Mouse (Mus musculus) midbrain, embryonic 16.5 days (tissue): Measurements from ENCODE around the gene Otx1. TPM values are rescaled to one million over a fixed set of nuclear protein-coding genes. Genes with fewer than 3 reads are reported as not detected.

Experiments used
- ATAC-seq: fragments of 200-750 bp; cut with Nextera tagmentation; 2 replicates; pipeline ENCODE4 v1.8.0; 2017; ENCODE audit warnings: moderate TSS enrichment
- H3K27ac ChIP-seq: fragments of 300-500 bp; sonication (generic); 2 replicates; pipeline ENCODE4 v1.5.1; 2014; ENCODE audit warnings: mild to moderate bottlenecking, low read length, mixed read lengths
- H3K27me3 ChIP-seq: fragments of 300-500 bp; sonication (generic); 2 replicates; pipeline ENCODE4 v1.6.1; 2014; ENCODE audit warnings: low read depth, low read length, mixed read lengths; ENCODE audit not compliant: control insufficient read depth, insufficient read depth
- H3K36me3 ChIP-seq: fragments of 300-500 bp; sonication (generic); 2 replicates; pipeline ENCODE4 v1.6.1; 2014; ENCODE audit warnings: mild to moderate bottlenecking, low read length, moderate library complexity, mixed read lengths; ENCODE audit not compliant: control insufficient read depth, insufficient read depth
- H3K4me1 ChIP-seq: fragments of 300-500 bp; sonication (generic); 2 replicates; pipeline ENCODE4 v1.6.1; 2014; ENCODE audit warnings: mild to moderate bottlenecking, low read length, mixed read lengths; ENCODE audit not compliant: control insufficient read depth, insufficient read depth
- H3K4me2 ChIP-seq: fragments of 300-500 bp; sonication (generic); 2 replicates; pipeline ENCODE4 v1.6.1; 2014; ENCODE audit warnings: mild to moderate bottlenecking, low read length, mixed read lengths
- H3K4me3 ChIP-seq: fragments of 300-500 bp; sonication (generic); 2 replicates; pipeline ENCODE4 v1.5.1; 2014; ENCODE audit warnings: low read depth, mild to moderate bottlenecking, low read length, moderate library complexity, mixed read lengths
- H3K9ac ChIP-seq: fragments of 300-500 bp; sonication (generic); 2 replicates; pipeline ENCODE4 v1.6.1; 2014; ENCODE audit warnings: low read depth, low read length, mixed read lengths
- H3K9me3 ChIP-seq: fragments of 300-500 bp; sonication (generic); replicated peaks from 2 replicates; pipeline ENCODE4 v1.6.1; 2014; ENCODE audit warnings: mild to moderate bottlenecking, low read length, mixed read lengths; ENCODE audit not compliant: control insufficient read depth, poor library complexity, severe bottlenecking
- WGBS: fragments of 180-500 bp; shearing (Covaris S2); extraction: QIAGEN DNeasy Blood & Tissue Kit; methylation state at CpG from one replicate; pipeline ENCODE4 v1.1.7; 2014; 5-methylcytosine and 5-hydroxymethylcytosine counted together
- polyA plus RNA-seq: library from polyadenylated mRNA; unstranded; fragments of >200 nt; fragmentation: Nextera tagmentation; extraction: Ambion mirVana; gene quantifications from 2 replicates; pipeline ENCODE4 v1.2.1, GENCODE M21; 2015

Gene Otx1
- polyA plus RNA-seq, 1 experiment from 2014 or later: 9.8 TPM

GRCm38 (mm10) chr11:22002062-22002782 is 475 bp downstream of the Otx1 start:
- Histone ChIP-seq H3K27ac (peak overlapping the region; percentile 84), H3K4me2 (peak overlapping the region; percentile 63), H3K27me3 (peaks cover 44% of the 10 kb centered on the region), H3K4me1 (peaks cover 9% of the 10 kb centered on the region), H3K4me3 (peak overlapping the region; percentile 49), H3K36me3 (0 out of 2 replicates have a peak, but pooled peaks cover 2% of the 10 kb centered on the region), H3K9me3 (no peaks in the 10 kb centered on the region), H3K9ac (peak overlapping the region; percentile 63)
- ATAC-seq: no peak
- WGBS: under 1% methylated on average over 34 of the region's 34 CpGs

- peaks cover 14% of the 10 kb centered on the region for H3K4me1 ChIP-seq
- under 1% methylated on average over 45 of the region's 59 CpGs for WGBS
- H3K36me3 ChIP-seq: 0 out of 2 replicates have a peak, but pooled peaks cover 2% of the 10 kb centered on the region
- H3K4me2 ChIP-seq: peak overlapping the region; percentile 63
- peak overlapping the region; percentile 63 for H3K9ac ChIP-seq
- H3K9me3 ChIP-seq: no peaks in the 10 kb centered on the region
- peak overlapping the region; percentile 84 for H3K27ac ChIP-seq
- H3K27me3 ChIP-seq: peaks cover 36% of the 10 kb centered on the region
- H3K4me3 ChIP-seq: peak overlapping the region; percentile 49
- peak; percentile 84 for ATAC-seq
Measured at GRCm38 (mm10) chr11:22001321-22002061, 1.2 kb downstream of the Otx1 start.

- H3K4me3 ChIP-seq: peak overlapping the region; percentile 49
- no peaks in the 10 kb centered on the region for H3K9me3 ChIP-seq
- H3K9ac ChIP-seq: peak overlapping the region; percentile 43
- peak overlapping the region; percentile 63 for H3K4me2 ChIP-seq
- H3K27ac ChIP-seq: peak overlapping the region; percentile 58
- H3K36me3 ChIP-seq: 0 out of 2 replicates have a peak, but pooled peaks cover 2% of the 10 kb centered on the region
- H3K4me1 ChIP-seq: peaks cover 17% of the 10 kb centered on the region
- peaks cover 28% of the 10 kb centered on the region for H3K27me3 ChIP-seq
- ATAC-seq: no peak
- WGBS: 5% methylated on average over 47 of the region's 48 CpGs
Measured at GRCm38 (mm10) chr11:22000316-22001076, 2.2 kb downstream of the Otx1 start.

- peaks cover 22% of the 10 kb centered on the region for H3K27me3 ChIP-seq
- H3K27ac ChIP-seq: peak overlapping the region; percentile 38; the same call in 1 of the 2 replicates
- peak overlapping the region; percentile 43 for H3K9ac ChIP-seq
- no peaks in the 10 kb centered on the region for H3K9me3 ChIP-seq
- H3K36me3 ChIP-seq: no peaks in the 10 kb centered on the region
- 11% methylated on average over 31 of the region's 31 CpGs for WGBS
- ATAC-seq: no peak
- H3K4me3 ChIP-seq: peak overlapping the region; percentile 49
- peak overlapping the region; percentile 63 for H3K4me2 ChIP-seq
- H3K4me1 ChIP-seq: peaks cover 17% of the 10 kb centered on the region
Measured at GRCm38 (mm10) chr11:21999396-22000315, 3.0 kb downstream of the Otx1 start.

- no peaks in the 10 kb centered on the region for H3K36me3 ChIP-seq
- peak overlapping the region; percentile 49 for H3K4me3 ChIP-seq
- WGBS: 13% methylated on average over 32 of the region's 32 CpGs
- ATAC-seq: no peak
- peaks cover 17% of the 10 kb centered on the region for H3K4me1 ChIP-seq
- peak overlapping the region; percentile 53 for H3K27ac ChIP-seq
- peaks cover 16% of the 10 kb centered on the region for H3K27me3 ChIP-seq
- H3K9ac ChIP-seq: no peak overlapping the region
- peak overlapping the region; percentile 63 for H3K4me2 ChIP-seq
- no peaks in the 10 kb centered on the region for H3K9me3 ChIP-seq
Measured at GRCm38 (mm10) chr11:21998141-21999047, 4.3 kb downstream of the Otx1 start.

GRCm38 (mm10) chr11:21997561-21998140 is 5.0 kb downstream of the Otx1 start:
- Histone ChIP-seq H3K4me1 (peaks cover 21% of the 10 kb centered on the region), H3K36me3 (no peaks in the 10 kb centered on the region), H3K9me3 (no peaks in the 10 kb centered on the region), H3K27me3 (peaks cover 18% of the 10 kb centered on the region), H3K4me2 (peak overlapping the region; percentile 63), H3K27ac (peak overlapping the region; percentile 53), H3K4me3 (peak overlapping the region; percentile 49; the same call in 1 of the 2 replicates), H3K9ac (no peak overlapping the region)
- WGBS: 10% methylated on average over 20 of the region's 20 CpGs
- ATAC-seq: no peak

- 2% methylated on average over 61 of the region's 63 CpGs for WGBS
- Histone ChIP-seq H3K27me3 (peaks cover 18% of the 10 kb centered on the region), H3K9ac (peak overlapping the region; percentile 59), H3K9me3 (no peaks in the 10 kb centered on the region), H3K4me3 (peak overlapping the region; percentile 38), H3K4me2 (peak overlapping the region; percentile 63), H3K27ac (peak overlapping the region; percentile 53), H3K4me1 (peaks cover 18% of the 10 kb centered on the region), H3K36me3 (no peaks in the 10 kb centered on the region)
- peak; percentile 46 for ATAC-seq
Measured at GRCm38 (mm10) chr11:21996661-21997560, 5.8 kb downstream of the Otx1 start.
